Comparison of ENCODE assay signal across 16 mouse cellular contexts in genomic region chr11:82185684-82186083, GRCm38 (mm10).
"Had no signal": no experiment of that assay in that cellular context is flagged by ENCODE, and none has a peak within 500 bp of the region (broad histone marks: within the 10 kb centered on the region; RNA-seq: fewer than 3 reads in every experiment).

No protein-coding gene starts in this region.

- H3K9me3 ChIP-seq: neural tube, embryonic 12.5 days; neural tube, embryonic 13.5 days; neural tube, embryonic 15.5 days; stomach, embryonic 15.5 days had no signal

- H3K9ac ChIP-seq: neural tube, embryonic 12.5 days; neural tube, embryonic 13.5 days; neural tube, embryonic 15.5 days; stomach, embryonic 15.5 days had no signal

- DNase-seq: retina, postnatal 1 day; right cerebral cortex, adult 18-20 months; right cerebral cortex, postnatal 14 days; right cerebral cortex, postnatal 25 days; right cerebral cortex, postnatal 4 days; spleen, adult 18-20 months; thymus, adult 2 months; thymus, postnatal 14 days; thymus, postnatal 25 days; thymus, postnatal 36 days; thymus, postnatal 4 days had no signal

- H3K36me3 ChIP-seq: neural tube, embryonic 12.5 days; neural tube, embryonic 13.5 days; neural tube, embryonic 15.5 days; stomach, embryonic 15.5 days had no signal

- H3K4me3 ChIP-seq: neural tube, embryonic 12.5 days; neural tube, embryonic 13.5 days; neural tube, embryonic 15.5 days; stomach, embryonic 15.5 days had no signal

- H3K4me2 ChIP-seq: neural tube, embryonic 12.5 days; neural tube, embryonic 13.5 days; neural tube, embryonic 15.5 days; stomach, embryonic 15.5 days had no signal

- H3K27ac ChIP-seq: neural tube, embryonic 12.5 days; neural tube, embryonic 13.5 days; neural tube, embryonic 15.5 days; stomach, embryonic 15.5 days; stomach, postnatal 0 days had no signal

- H3K27me3 ChIP-seq: neural tube, embryonic 12.5 days; neural tube, embryonic 15.5 days; stomach, embryonic 15.5 days had no signal

- H3K4me1 ChIP-seq: neural tube, embryonic 12.5 days; stomach, embryonic 15.5 days had no signal
